Mouse (Mus musculus) hindbrain, embryonic 16.5 days (tissue): ENCODE measurements around the gene Usp33. TPM values are rescaled to one million over a fixed set of nuclear protein-coding genes. Genes with fewer than 3 reads are reported as not detected.

Experiments used
- ATAC-seq: fragments of 200-750 bp; cut with Nextera tagmentation; 2 replicates; pipeline ENCODE4 v1.8.0; 2017; ENCODE audit warnings: moderate TSS enrichment, moderate library complexity
- H3K27ac ChIP-seq: fragments of 300-500 bp; sonication (generic); 2 replicates; pipeline ENCODE4 v1.5.1; 2014; ENCODE audit warnings: low read depth, mild to moderate bottlenecking, control low read depth, low read length, moderate library complexity
- H3K27me3 ChIP-seq: fragments of 300-500 bp; sonication (generic); replicated peaks from 2 replicates; pipeline ENCODE4 v1.6.1; 2014; ENCODE audit warnings: low read length; ENCODE audit not compliant: control insufficient read depth, insufficient read depth
- H3K36me3 ChIP-seq: fragments of 300-500 bp; sonication (generic); 2 replicates; pipeline ENCODE4 v1.6.1; 2014; ENCODE audit warnings: mild to moderate bottlenecking, low read length, moderate library complexity, mixed read lengths; ENCODE audit not compliant: control insufficient read depth, insufficient read depth
- H3K4me1 ChIP-seq: fragments of 300-500 bp; sonication (generic); 2 replicates; pipeline ENCODE4 v1.6.1; 2014; ENCODE audit warnings: low read depth, low read length; ENCODE audit not compliant: control insufficient read depth, insufficient read depth
- H3K4me2 ChIP-seq: fragments of 300-500 bp; sonication (generic); 2 replicates; pipeline ENCODE4 v1.6.1; 2014; ENCODE audit warnings: mild to moderate bottlenecking, low read length, control low read depth, moderate library complexity
- H3K4me3 ChIP-seq: fragments of 300-500 bp; sonication (generic); 2 replicates; pipeline ENCODE4 v1.5.1; 2014; ENCODE audit warnings: mild to moderate bottlenecking, low read length, control low read depth, moderate library complexity
- H3K9ac ChIP-seq: fragments of 300-500 bp; sonication (generic); 2 replicates; pipeline ENCODE4 v1.6.1; 2014; ENCODE audit warnings: low read depth, mild to moderate bottlenecking, control low read depth, low read length, moderate library complexity
- H3K9me3 ChIP-seq: fragments of 300-500 bp; sonication (generic); 2 replicates; pipeline ENCODE4 v1.6.1; 2014; ENCODE audit warnings: mild to moderate bottlenecking, low read length, moderate library complexity; ENCODE audit not compliant: control insufficient read depth
- WGBS: fragments of 180-500 bp; shearing (Covaris S2); extraction: QIAGEN DNeasy Blood & Tissue Kit; methylation state at CpG from one replicate; pipeline ENCODE4 v1.1.7; 2014; 5-methylcytosine and 5-hydroxymethylcytosine counted together
- polyA plus RNA-seq: library from polyadenylated mRNA; unstranded; fragments of >200 nt; fragmentation: Nextera tagmentation; extraction: Ambion mirVana; gene quantifications from 2 replicates; pipeline ENCODE4 v1.2.1, GENCODE M21; 2015

Usp33 gene
- polyA plus RNA-seq, 1 experiment from 2014 or later = 82.4 TPM

GRCm38 (mm10) chr3:152336085-152336484 is 10.2 kb upstream of the Usp33 start:
- WGBS = 86% methylated on average over 8 of the region's 8 CpGs
- Histone ChIP-seq H3K9ac (no peak overlapping the region), H3K36me3 (peaks cover 24% of the 10 kb centered on the region), H3K9me3 (no peaks in the 10 kb centered on the region), H3K27ac (no peak overlapping the region), H3K4me2 (no peak overlapping the region), H3K4me1 (peaks cover 7% of the 10 kb centered on the region), H3K27me3 (no peaks in the 10 kb centered on the region), H3K4me3 (no peak overlapping the region)
- no peak for ATAC-seq

- Histone ChIP-seq H3K9ac (peak within 1 kb of the TSS; percentile 85), H3K4me2 (peak within 1 kb of the TSS; percentile 54), H3K27me3 (no peaks in the 10 kb centered on the region), H3K9me3 (no peaks in the 10 kb centered on the region), H3K4me3 (peak within 1 kb of the TSS; percentile 96), H3K36me3 (peaks cover 6% of the 10 kb centered on the region; the same call in 1 of the 2 replicates), H3K4me1 (peaks cover 7% of the 10 kb centered on the region), H3K27ac (peak within 1 kb of the TSS; percentile 84)
- peak; percentile 96 for ATAC-seq
- WGBS = 2% methylated on average over 53 of the region's 54 CpGs
Measured at GRCm38 (mm10) chr3:152339862-152340557, 6.3 kb upstream of the Usp33 start, which contains the start of gene Miga1. Gene Miga1 (minus strand): TSS chr3:152340407.

- H3K36me3 ChIP-seq = no peaks in the 10 kb centered on the region
- no peaks in the 10 kb centered on the region for H3K27me3 ChIP-seq
- peaks cover 10% of the 10 kb centered on the region for H3K4me1 ChIP-seq
- no peak overlapping the region for H3K27ac ChIP-seq
- no peak overlapping the region for H3K9ac ChIP-seq
- ATAC-seq = no peak
- no peak overlapping the region for H3K4me3 ChIP-seq
- WGBS = 93% methylated on average over 15 of the region's 15 CpGs
- no peak overlapping the region for H3K4me2 ChIP-seq
- H3K9me3 ChIP-seq = no peaks in the 10 kb centered on the region
Measured at GRCm38 (mm10) chr3:152342961-152343517, 3.2 kb upstream of the Usp33 start.

GRCm38 (mm10) chr3:152346633-152347141 is 409 bp downstream of the Usp33 start:
- Histone ChIP-seq H3K4me2 (peak overlapping the region; percentile 58), H3K9me3 (no peaks in the 10 kb centered on the region), H3K27me3 (no peaks in the 10 kb centered on the region), H3K27ac (peak overlapping the region; percentile 87), H3K4me1 (peaks cover 5% of the 10 kb centered on the region), H3K4me3 (peak overlapping the region; percentile 92), H3K36me3 (no peaks in the 10 kb centered on the region), H3K9ac (peak overlapping the region; percentile 96)
- peak; percentile 57; the same call in 1 of the 2 replicates for ATAC-seq
- WGBS = under 1% methylated on average over 53 of the region's 54 CpGs

- H3K4me3 ChIP-seq = peak overlapping the region; percentile 92
- peak overlapping the region; percentile 58 for H3K4me2 ChIP-seq
- H3K27ac ChIP-seq = peak overlapping the region; percentile 87
- WGBS = 33% methylated on average over 3 of the region's 3 CpGs
- no peaks in the 10 kb centered on the region for H3K27me3 ChIP-seq
- no peaks in the 10 kb centered on the region for H3K36me3 ChIP-seq
- no peaks in the 10 kb centered on the region for H3K9me3 ChIP-seq
- peak overlapping the region; percentile 96 for H3K9ac ChIP-seq
- peaks cover 5% of the 10 kb centered on the region for H3K4me1 ChIP-seq
- no peak for ATAC-seq
Measured at GRCm38 (mm10) chr3:152347227-152347626, 949 bp downstream of the Usp33 start.

- H3K9ac ChIP-seq = no peak overlapping the region
- H3K9me3 ChIP-seq = no peaks in the 10 kb centered on the region
- no peak overlapping the region for H3K4me3 ChIP-seq
- H3K36me3 ChIP-seq = no peaks in the 10 kb centered on the region
- H3K4me1 ChIP-seq = peaks cover 7% of the 10 kb centered on the region
- 87% methylated on average over 10 of the region's 10 CpGs for WGBS
- no peak for ATAC-seq
- no peak overlapping the region for H3K27ac ChIP-seq
- no peaks in the 10 kb centered on the region for H3K27me3 ChIP-seq
- peak overlapping the region; percentile 58; the same call in 1 of the 2 replicates for H3K4me2 ChIP-seq
Measured at GRCm38 (mm10) chr3:152348011-152348830, 1.9 kb downstream of the Usp33 start.

- Histone ChIP-seq H3K4me3 (no peak overlapping the region), H3K36me3 (no peaks in the 10 kb centered on the region), H3K4me1 (peaks cover 11% of the 10 kb centered on the region), H3K27me3 (no peaks in the 10 kb centered on the region), H3K9ac (no peak overlapping the region), H3K9me3 (no peaks in the 10 kb centered on the region), H3K4me2 (no peak overlapping the region), H3K27ac (no peak overlapping the region)
- ATAC-seq = no peak
- 92% methylated on average over 3 of the region's 3 CpGs for WGBS
Measured at GRCm38 (mm10) chr3:152350431-152350830, 4.2 kb downstream of the Usp33 start.

GRCm38 (mm10) chr3:152350966-152351365 is 4.7 kb downstream of the Usp33 start:
- Histone ChIP-seq H3K9ac (no peak overlapping the region), H3K4me2 (no peak overlapping the region), H3K36me3 (no peaks in the 10 kb centered on the region), H3K4me3 (no peak overlapping the region), H3K4me1 (peaks cover 11% of the 10 kb centered on the region), H3K27ac (no peak overlapping the region), H3K9me3 (no peaks in the 10 kb centered on the region), H3K27me3 (no peaks in the 10 kb centered on the region)
- no peak for ATAC-seq
- 95% methylated on average over 5 of the region's 5 CpGs for WGBS

- WGBS = 92% methylated on average over 4 of the region's 4 CpGs
- Histone ChIP-seq H3K9ac (no peak overlapping the region), H3K4me1 (peaks cover 10% of the 10 kb centered on the region)
Measured at GRCm38 (mm10) chr3:152352289-152352688, 6.0 kb downstream of the Usp33 start.

More at GRCm38 (mm10) chr3:152352289-152352688, 6.0 kb downstream of the Usp33 start:
- Histone ChIP-seq H3K9me3 (no peaks in the 10 kb centered on the region), H3K4me3 (no peak overlapping the region), H3K36me3 (no peaks in the 10 kb centered on the region), H3K27me3 (no peaks in the 10 kb centered on the region), H3K4me2 (no peak overlapping the region), H3K27ac (no peak overlapping the region)
- no peak for ATAC-seq
